Mouse (Mus musculus) ovary, postnatal 36 days (tissue): ENCODE measurements around the gene Sumf1.

Experiments used
- DNase-seq: peaks from one replicate; pipeline ENCODE4 v3.0.0; 2022; ENCODE audit warnings: low spot score, mixed read lengths

The Sumf1 gene

GRCm38 (mm10) chr6:108093449-108093848 lies 91.9 kb downstream of the Sumf1 start:
- no peak for DNase-seq

- no peak for DNase-seq
Measured at GRCm38 (mm10) chr6:108092646-108093045, 92.7 kb downstream of the Sumf1 start.

- DNase-seq, result no peak
Measured at GRCm38 (mm10) chr6:108091296-108091695, 94.1 kb downstream of the Sumf1 start.

DNA sequence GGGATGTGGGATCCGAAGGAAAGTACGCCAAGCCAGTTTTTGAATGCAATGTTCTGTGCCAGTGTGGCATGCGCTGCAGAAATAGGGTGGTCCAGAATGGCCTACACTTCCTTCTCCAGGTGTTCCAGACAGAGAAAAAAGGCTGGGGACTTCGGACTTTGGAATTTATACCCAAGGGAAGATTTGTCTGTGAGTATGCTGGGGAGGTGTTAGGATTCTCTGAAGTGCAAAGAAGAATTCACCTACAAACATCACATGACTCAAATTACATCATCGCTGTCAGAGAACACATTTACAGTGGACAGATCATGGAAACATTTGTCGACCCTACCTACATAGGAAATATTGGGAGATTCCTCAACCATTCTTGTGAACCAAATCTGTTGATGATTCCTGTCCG lies 109.5 kb downstream of the Sumf1 start:
- no peak for DNase-seq

- DNase-seq, result no peak
Measured at GRCm38 (mm10) chr6:108074624-108075023, 110.8 kb downstream of the Sumf1 start.

DNA sequence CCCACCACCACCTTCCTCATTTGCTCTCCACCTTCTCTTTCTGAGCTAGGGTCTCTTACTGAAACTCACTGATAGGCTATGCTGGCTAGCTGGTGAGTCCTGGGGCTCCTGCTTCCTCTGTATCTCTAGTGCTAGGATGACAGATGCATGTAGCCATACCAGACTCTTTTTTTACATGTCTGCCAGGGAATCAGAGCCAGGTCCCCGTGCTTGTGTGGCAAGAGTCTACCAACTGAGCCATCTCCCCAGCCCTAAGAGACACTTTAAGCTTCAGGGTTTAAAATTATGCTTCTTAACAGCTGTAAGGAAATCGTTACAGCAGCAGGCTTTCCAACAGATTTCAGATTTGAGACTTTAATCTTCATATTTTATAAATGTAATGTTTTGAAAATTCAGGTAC lies 111.5 kb downstream of the Sumf1 start:
- DNase-seq, result no peak

GRCm38 (mm10) chr6:108073071-108073470 lies 112.3 kb downstream of the Sumf1 start:
- no peak for DNase-seq

DNA sequence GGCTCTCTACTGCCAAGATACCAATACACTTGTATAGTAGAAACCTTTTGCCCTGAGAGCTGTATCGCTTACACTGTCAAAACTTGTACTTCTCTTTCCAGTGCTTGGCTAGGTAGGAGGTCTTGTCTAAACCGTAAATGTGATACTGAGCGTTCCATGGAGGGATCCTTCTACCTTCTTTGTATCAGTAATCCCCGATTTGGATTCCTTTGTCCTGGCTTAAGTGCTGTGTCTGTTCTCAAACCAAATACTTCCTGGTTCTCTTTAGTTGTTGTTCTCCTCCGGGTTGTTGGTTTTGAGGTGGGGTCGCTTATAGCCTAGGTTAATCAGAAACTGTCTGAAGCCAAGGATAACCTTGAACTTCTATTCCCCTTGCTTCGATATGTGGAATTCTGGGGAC lies 114.4 kb downstream of the Sumf1 start:
- DNase-seq, result no peak

- DNase-seq, result peak; percentile 72
Measured at GRCm38 (mm10) chr6:108065583-108065982, 119.8 kb downstream of the Sumf1 start.

DNA sequence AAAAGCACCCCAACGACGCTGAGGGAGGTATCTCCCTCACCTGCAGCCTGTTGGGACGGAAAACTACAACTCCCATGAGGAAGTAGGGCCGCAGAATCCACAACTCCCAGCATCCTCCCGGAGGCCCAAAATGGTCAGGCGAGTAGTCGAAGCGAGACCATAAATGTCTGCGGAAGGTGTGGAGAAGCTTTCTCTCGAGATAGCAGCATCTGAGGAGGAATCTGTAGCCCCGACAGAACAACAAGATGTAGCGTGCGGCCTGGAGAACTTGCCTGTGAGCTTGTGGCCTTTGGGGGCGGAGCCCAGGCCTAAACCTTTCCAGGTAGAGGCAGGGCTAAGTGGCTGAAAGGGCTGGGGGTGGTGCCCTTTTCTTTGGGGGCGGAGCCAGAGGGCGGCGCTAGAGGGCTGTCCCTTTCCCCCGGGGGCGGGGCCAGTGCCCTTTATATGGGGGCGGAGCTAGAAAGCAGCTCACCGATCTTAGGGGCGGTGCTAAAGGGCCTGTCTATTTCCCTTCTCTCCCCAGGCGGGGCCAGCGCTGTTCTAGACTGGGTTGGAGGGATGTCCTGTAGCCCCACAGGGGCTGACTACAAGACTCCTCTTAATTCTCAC lies 120.4 kb downstream of the Sumf1 start, which contains the start of gene Setmar:
Setmar (plus strand) TSS at position 128 of the 609 bp plus-strand sequence.
- DNase-seq, result peak; percentile 98

GRCm38 (mm10) chr6:108061121-108061520 lies 124.3 kb downstream of the Sumf1 start:
- DNase-seq, result no peak

DNA sequence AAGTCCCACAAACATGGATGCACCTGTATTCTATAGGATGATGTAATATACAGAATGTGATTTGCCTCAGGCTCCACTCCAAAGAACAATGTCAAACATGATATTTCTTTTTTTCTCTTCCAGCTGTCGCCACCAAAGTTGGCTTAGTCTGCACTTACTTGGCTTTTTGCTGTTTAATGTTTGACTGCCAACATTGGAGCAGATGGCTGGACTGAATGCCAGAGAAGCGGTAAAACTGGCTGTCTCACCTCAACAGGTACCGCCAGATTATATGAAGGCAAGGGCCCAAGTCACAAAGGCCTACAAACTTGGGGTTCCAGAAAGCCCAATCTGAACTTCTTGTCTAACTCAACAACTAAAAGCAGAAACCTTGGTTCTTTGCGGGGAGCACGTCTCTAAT lies 127.3 kb downstream of the Sumf1 start:
- no peak for DNase-seq

DNA sequence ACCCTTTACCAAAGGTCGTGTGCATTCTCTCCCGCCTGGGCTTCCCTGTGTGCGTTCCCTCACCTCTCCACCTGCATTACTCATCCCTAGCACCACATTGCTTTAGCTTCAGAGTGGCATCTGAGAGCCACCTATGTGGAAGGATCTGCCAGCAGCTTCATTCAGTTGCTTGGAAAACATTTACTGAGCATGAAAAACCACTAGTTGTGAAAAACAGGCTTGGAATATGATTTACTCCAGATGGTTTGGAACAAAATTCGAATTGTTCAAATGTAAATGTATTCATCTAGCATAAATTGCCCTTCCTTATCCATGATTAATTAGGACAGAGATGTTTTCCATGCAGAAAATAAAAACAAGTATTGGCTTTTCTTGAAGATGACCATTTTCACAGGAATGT lies 128.0 kb downstream of the Sumf1 start:
- no peak for DNase-seq
